Mouse (Mus musculus) brain, embryonic 14.5 days (tissue): ENCODE data around the gene Sgms1.

ENCODE experiments used
- CTCF ChIP-seq: fragments of 200-500 bp; IDR thresholded peaks from 2 replicates; pipeline ENCODE4 v1.5.1; 2012; ENCODE audit warnings: inconsistent platforms, mild to moderate bottlenecking, moderate library complexity, borderline replicate concordance; ENCODE audit not compliant: insufficient read depth, insufficient read length; ENCODE audit errors: extremely low read depth
- POLR2A ChIP-seq: fragments of 200-500 bp; IDR thresholded peaks from 2 replicates; pipeline ENCODE4 v1.6.1; 2012; ENCODE audit warnings: mild to moderate bottlenecking, inconsistent platforms, borderline replicate concordance; ENCODE audit not compliant: poor library complexity, insufficient read depth, insufficient read length, severe bottlenecking; ENCODE audit errors: extremely low read depth

GRCm38 (mm10) chr19:32379239-32379920 lies 10.1 kb downstream of the Sgms1 start:
- TF ChIP-seq CTCF (no peak), POLR2A (no peak)
